Mouse (Mus musculus) C3H10T1/2 (cell line): Measurements from ENCODE around the gene Aldh3a1. TPM values are rescaled to one million over a fixed set of nuclear protein-coding genes. Genes with fewer than 3 reads are reported as not detected.

Source experiments
- polyA plus RNA-seq, 2 experiments: library from polyadenylated mRNA; unstranded; fragments of >200 nt; fragmentation: generic; extraction: Trizol; gene quantifications; one replicate each; pipeline ENCODE4 v1.2.1; 2012; ENCODE audit warnings: missing spikeins in 2 of 2

Gene Aldh3a1
- polyA plus RNA-seq, result 100 to 1,000 TPM in 1 of 2 experiments, 10 to 100 TPM in 1; 29.4 to 110 TPM

GRCm38 (mm10) chr11:61207487-61208246 is at the start of gene Aldh3a1:
Gene Aldh3a1, plus strand, starts transcription at chr11:61207537.

GRCm38 (mm10) chr11:61174821-61175658 is 32.3 kb upstream of the Aldh3a1 start, which contains the start of gene Usp22:
Gene Usp22, minus strand, starts transcription at chr11:61175055.

GRCm38 (mm10) chr11:61266551-61267533 is 59.5 kb downstream of the Aldh3a1 start, which contains the start of gene Aldh3a2:
Gene Aldh3a2, minus strand, starts transcription at chr11:61267464.

Other genes with a start within 250 kb of the Aldh3a1 start
- gene Kcnj12, start 185.0 kb upstream of the Aldh3a1 start, polyA plus RNA-seq, result under 1 TPM; 0.06 to 0.07 TPM
- not detected for gene Tnfrsf13b, start 80.8 kb upstream of the Aldh3a1 start, polyA plus RNA-seq
- 10 to 100 TPM in 1 of 2 experiments, 1 to 10 TPM in 1; 9.6 to 61.6 TPM for gene Usp22, start 32.5 kb upstream of the Aldh3a1 start, polyA plus RNA-seq
- 10 to 100 TPM in 1 of 2 experiments, 1 to 10 TPM in 1; 2.2 to 28.4 TPM for gene Aldh3a2, start 59.9 kb downstream of the Aldh3a1 start, polyA plus RNA-seq
- under 1 TPM in 1 of 2 experiments, not detected in 1; 0.14 TPM for gene Slc47a2, start 135.3 kb downstream of the Aldh3a1 start, polyA plus RNA-seq
- gene Slc47a1, start 170.8 kb downstream of the Aldh3a1 start, polyA plus RNA-seq, result under 1 TPM in 1 of 2 experiments, not detected in 1; 0.04 TPM
- under 1 TPM in 1 of 2 experiments, not detected in 1; 0.79 TPM for gene Rnf112, start 246.6 kb downstream of the Aldh3a1 start, polyA plus RNA-seq